Mouse (Mus musculus) G1E (cell line): ENCODE data around the gene Lgals12.

ENCODE experiments used
- CTCF ChIP-seq: IDR thresholded peaks from 2 replicates; pipeline ENCODE4 v1.5.1; 2012; ENCODE audit warnings: low read depth, low read length, inconsistent platforms, mixed read lengths
- GATA1 ChIP-seq: IDR thresholded peaks from 2 replicates; pipeline ENCODE4 v1.6.1; 2012; ENCODE audit warnings: borderline replicate concordance, low read length, inconsistent platforms, mixed read lengths
- GATA2 ChIP-seq: IDR thresholded peaks from 2 replicates; pipeline ENCODE4 v1.6.1; 2012; ENCODE audit warnings: low read depth, low read length, inconsistent platforms, borderline replicate concordance
- POLR2AphosphoS5 ChIP-seq: IDR thresholded peaks from 2 replicates; pipeline ENCODE4 v1.6.1; 2012; ENCODE audit warnings: low read depth, low read length, inconsistent platforms; ENCODE audit not compliant: insufficient replicate concordance
- TAL1 ChIP-seq: conservative IDR thresholded peaks from 2 replicates; pipeline ENCODE4 v1.6.1; 2012; ENCODE audit warnings: low read depth, low read length, inconsistent platforms, mixed read lengths

DNA sequence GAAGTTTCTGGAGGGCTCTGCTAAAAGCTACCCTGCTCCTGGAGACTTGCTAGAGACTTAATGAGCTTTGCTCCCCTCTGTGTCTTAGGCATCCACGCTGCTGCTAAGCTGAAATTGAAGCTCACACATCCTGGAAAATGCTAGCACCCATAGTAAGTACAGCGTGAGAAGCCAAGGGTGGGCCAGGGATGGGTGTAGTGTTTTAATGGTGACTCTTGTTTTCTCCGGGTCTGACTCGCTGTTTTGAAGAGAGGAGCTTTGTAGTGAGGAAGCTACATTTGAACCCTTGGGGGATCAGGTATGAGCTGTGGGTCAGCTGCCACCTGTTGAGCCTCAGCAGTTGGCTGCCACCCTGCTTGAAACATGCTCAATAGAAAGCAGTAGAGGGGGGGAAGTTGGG, 49.1 kb downstream of the Lgals12 start:
- TF ChIP-seq CTCF (no peak), TAL1 (no peak), GATA1 (no peak), GATA2 (no peak), POLR2AphosphoS5 (no peak)
